Mouse (Mus musculus) C2C12 (cell line): Measurements from ENCODE around the gene Slitrk1. TPM values are rescaled to one million over a fixed set of nuclear protein-coding genes. Genes with fewer than 3 reads are reported as not detected.

Source experiments
- H3K27me3 ChIP-seq: one replicate; pipeline ENCODE4 v1.6.1; 2011; ENCODE audit not compliant: control insufficient read depth, insufficient read depth, insufficient read length
- H3K36me3 ChIP-seq: one replicate; pipeline ENCODE4 v1.6.1; 2011; ENCODE audit not compliant: control insufficient read depth, insufficient read depth
- H3K4me3 ChIP-seq: one replicate; pipeline ENCODE4 v1.5.1; 2011; ENCODE audit warnings: mild to moderate bottlenecking, control low read depth; ENCODE audit not compliant: poor library complexity, insufficient read depth, severe bottlenecking
- H3K79me2 ChIP-seq: one replicate; pipeline ENCODE4 v1.6.1; 2011; ENCODE audit not compliant: control insufficient read depth, insufficient read depth
- H3K79me3 ChIP-seq: one replicate; pipeline ENCODE4 v1.6.1; 2011; ENCODE audit warnings: low read depth, control low read depth
- H3ac ChIP-seq: one replicate; pipeline ENCODE3; 2011; ENCODE audit warnings: low read depth; ENCODE audit not compliant: control insufficient read depth, insufficient read length
- CEBPB ChIP-seq: IDR thresholded peaks from one replicate; pipeline ENCODE4 v1.6.1; 2011; ENCODE audit warnings: low read depth, mild to moderate bottlenecking, control low read depth, moderate library complexity
- CTCF ChIP-seq: IDR thresholded peaks from one replicate; pipeline ENCODE4 v1.5.1; 2011; ENCODE audit not compliant: control insufficient read depth, insufficient read depth, insufficient read length
- FOSL1 ChIP-seq: IDR thresholded peaks from one replicate; pipeline ENCODE4 v1.8.0; 2011; ENCODE audit warnings: mild to moderate bottlenecking, low read length; ENCODE audit not compliant: poor library complexity, insufficient read depth, severe bottlenecking
- MAX ChIP-seq: IDR thresholded peaks from one replicate; pipeline ENCODE4 v1.6.1; 2011; ENCODE audit warnings: mild to moderate bottlenecking, control low read depth
- MYOD1 ChIP-seq: IDR thresholded peaks from one replicate; pipeline ENCODE4 v1.6.1; 2011; ENCODE audit warnings: low read depth; ENCODE audit not compliant: control insufficient read depth, insufficient read length
- MYOG ChIP-seq: IDR thresholded peaks from one replicate; pipeline ENCODE4 v1.6.1; 2011; ENCODE audit not compliant: control insufficient read depth, insufficient read length; ENCODE audit errors: extremely low read depth
- USF1 ChIP-seq: IDR thresholded peaks from one replicate; pipeline ENCODE4 v1.6.1; 2011; ENCODE audit warnings: low read depth, mild to moderate bottlenecking, control low read depth, moderate library complexity
- long read RNA-seq, 2 experiments: library from polyadenylated mRNA; unstranded; transcript quantifications; one replicate each; pipeline ENCODE4 v2.0.0; 2019 to 2020
- polyA plus RNA-seq: library from polyadenylated mRNA; unstranded; fragments of >200 nt; fragmentation: generic; extraction: Trizol; gene quantifications from one replicate; pipeline ENCODE4 v1.2.1, GENCODE M21; 2012; ENCODE audit warnings: missing spikeins

Gene Slitrk1
- not detected for polyA plus RNA-seq
- long read RNA-seq, experiment 1: 0 reads
- long read RNA-seq, experiment 2: 0 reads

DNA sequence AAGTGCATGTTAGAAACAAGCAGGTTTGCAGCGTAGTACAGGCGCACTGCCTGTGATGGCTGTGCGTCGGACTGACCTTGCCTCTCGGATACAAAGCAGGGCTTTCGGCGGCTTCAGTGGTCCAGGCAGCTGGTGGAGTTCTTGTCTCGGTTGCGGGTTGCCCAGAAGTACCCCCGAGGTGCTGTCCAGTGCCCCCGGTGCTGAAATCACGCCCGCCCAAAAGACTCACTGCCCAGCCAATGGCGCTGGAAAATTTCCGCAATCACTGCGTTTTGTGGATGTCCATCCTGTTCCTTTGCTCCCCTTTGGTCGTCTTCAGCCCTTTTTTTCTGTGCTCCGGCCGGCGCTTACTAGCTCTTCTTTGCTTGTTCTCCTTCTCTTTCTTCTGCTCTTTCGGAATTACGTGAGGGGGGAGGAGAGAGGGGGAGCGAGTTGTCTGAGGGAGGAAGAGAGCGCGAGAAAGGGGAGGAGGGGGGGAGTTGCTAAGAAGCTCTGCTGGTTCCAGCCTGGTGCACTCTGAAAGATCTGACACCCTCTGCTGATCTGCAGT is at the start of gene Slitrk1:
Slitrk1 (minus strand) TSS at position 445 of the 550 bp plus-strand sequence.
- TF ChIP-seq CTCF: no peak
- TF ChIP-seq FOSL1: no peak
- TF ChIP-seq MYOD1: no peak
- no peak for TF ChIP-seq USF1
- TF ChIP-seq CEBPB: no peak
- TF ChIP-seq MAX: no peak
- TF ChIP-seq MYOG: no peak
- Histone ChIP-seq H3K36me3 (no peaks in the 10 kb centered on the region), H3K27me3 (no peaks in the 10 kb centered on the region), H3K79me2 (no peaks in the 10 kb centered on the region), H3K4me3 (no peak within 1 kb of the TSS), H3K79me3 (no peaks in the 10 kb centered on the region), H3ac (no peak within 1 kb of the TSS)

DNA sequence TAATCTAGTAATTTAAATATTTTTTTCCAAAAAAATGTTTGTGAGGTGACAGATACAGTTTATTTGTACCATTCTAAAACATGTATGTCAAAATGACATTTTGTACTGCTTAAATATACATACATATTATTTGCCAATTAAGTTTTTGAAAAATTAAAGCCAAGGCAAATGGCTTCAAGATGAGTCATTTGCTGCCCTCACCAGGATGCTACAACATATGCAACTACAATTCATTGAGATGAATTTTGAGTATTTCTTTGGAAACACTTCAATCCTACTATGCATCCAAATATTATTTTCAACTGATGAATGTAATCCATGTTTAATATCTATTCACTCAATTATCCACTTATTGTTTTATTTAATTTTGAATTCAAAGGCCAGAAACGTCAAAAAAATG is 21.8 kb upstream of the Slitrk1 start:
- H3K79me2 ChIP-seq: no peaks in the 10 kb centered on the region
- no peak overlapping the region for H3K4me3 ChIP-seq
- no peaks in the 10 kb centered on the region for H3K79me3 ChIP-seq
- H3ac ChIP-seq: no peak overlapping the region
- H3K27me3 ChIP-seq: no peaks in the 10 kb centered on the region
- TF ChIP-seq MYOG (no peak), CEBPB (no peak), MAX (no peak), MYOD1 (no peak), USF1 (no peak)
- no peaks in the 10 kb centered on the region for H3K36me3 ChIP-seq

GRCm38 (mm10) chr14:108914336-108914735 is 378 bp upstream of the Slitrk1 start:
- Histone ChIP-seq H3ac (no peak overlapping the region), H3K79me2 (no peaks in the 10 kb centered on the region), H3K36me3 (no peaks in the 10 kb centered on the region), H3K79me3 (no peaks in the 10 kb centered on the region), H3K4me3 (no peak overlapping the region), H3K27me3 (no peaks in the 10 kb centered on the region)
- TF ChIP-seq USF1 (no peak), MYOD1 (no peak), CTCF (no peak), FOSL1 (no peak), CEBPB (no peak), MAX (no peak), MYOG (no peak)

DNA sequence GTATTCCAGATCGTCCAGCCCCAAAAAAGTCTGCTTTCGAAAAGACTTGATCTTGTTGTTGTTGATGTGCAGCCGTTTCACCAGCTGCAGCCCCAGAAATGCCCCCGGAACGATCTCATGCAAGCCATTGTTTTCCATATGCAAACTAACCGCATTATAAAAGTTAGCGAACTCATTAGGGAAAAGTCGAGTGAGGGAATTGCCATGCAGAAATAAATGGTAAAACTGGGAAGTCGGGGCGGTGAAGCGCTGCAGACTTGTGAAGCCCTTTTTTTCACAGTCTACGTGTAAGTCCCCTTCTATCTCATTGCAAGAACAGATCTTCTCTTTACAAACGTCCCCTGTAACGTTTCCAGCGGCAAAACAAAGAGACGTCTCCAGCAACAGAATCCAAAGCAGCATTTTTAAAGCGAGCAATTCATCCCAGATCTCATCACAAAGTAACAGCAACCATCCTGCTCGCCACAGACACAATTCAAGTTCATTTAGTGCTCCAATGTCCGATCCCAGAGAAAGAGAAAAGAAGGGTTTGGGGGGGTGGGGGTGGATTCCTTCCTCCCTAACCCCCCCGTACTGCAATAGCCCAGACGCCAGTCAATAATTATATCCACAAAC is 975 bp downstream of the Slitrk1 start:
- H3K27me3 ChIP-seq: no peaks in the 10 kb centered on the region
- no peak for TF ChIP-seq CTCF
- TF ChIP-seq MYOG: no peak
- TF ChIP-seq MAX: no peak
- TF ChIP-seq CEBPB: no peak
- no peak for TF ChIP-seq MYOD1
- TF ChIP-seq FOSL1: no peak
- no peak for TF ChIP-seq USF1
- no peaks in the 10 kb centered on the region for H3K79me2 ChIP-seq
- H3ac ChIP-seq: no peak overlapping the region
- H3K36me3 ChIP-seq: no peaks in the 10 kb centered on the region
- no peak overlapping the region for H3K4me3 ChIP-seq
- no peaks in the 10 kb centered on the region for H3K79me3 ChIP-seq

- H3K79me3 ChIP-seq: no peaks in the 10 kb centered on the region
- H3ac ChIP-seq: no peak overlapping the region
- H3K36me3 ChIP-seq: no peaks in the 10 kb centered on the region
- no peaks in the 10 kb centered on the region for H3K79me2 ChIP-seq
- TF ChIP-seq CEBPB (no peak), CTCF (no peak), USF1 (no peak), MYOG (no peak), FOSL1 (no peak), MYOD1 (no peak), MAX (no peak)
- no peaks in the 10 kb centered on the region for H3K27me3 ChIP-seq
- no peak overlapping the region for H3K4me3 ChIP-seq
Observed at GRCm38 (mm10) chr14:108912021-108912875, 1.7 kb downstream of the Slitrk1 start.
